Comparison of ENCODE assay signal across 8 mouse cellular contexts in genomic region chr5:32785313-32785915, GRCm38 (mm10). TPM values are rescaled to one million over a fixed set of nuclear protein-coding genes. Genes with fewer than 3 reads are reported as not detected.
DNase-seq lines count a peak whose midpoint lies in the region; ATAC-seq and TF ChIP-seq lines count a peak whose summit lies in the region.

TSS of gene Pisd (minus strand) at chr5:32785646.

- peak; percentile 100 for ATAC-seq in forebrain, embryonic 12.5 days (ENCODE audit: low FRiP score)
- peak; percentile 99 for ATAC-seq in heart, postnatal 0 days (ENCODE audit: insufficient read depth, low read depth)
- peak; percentile 100 for ATAC-seq in liver, embryonic 16.5 days (ENCODE audit: low read depth)
- ATAC-seq in neural tube, embryonic 13.5 days (ENCODE audit: low read depth): peak; percentile 100

- H3K9me3 ChIP-seq in E14TG2a.4 (ENCODE audit: low read length): no peaks in the 10 kb centered on the region
- H3K9me3 ChIP-seq in forebrain, embryonic 12.5 days: no peaks in the 10 kb centered on the region
- H3K9me3 ChIP-seq in heart, postnatal 0 days (replicated peaks; ENCODE audit: control insufficient read depth, low read length): no peaks in the 10 kb centered on the region
- H3K9me3 ChIP-seq in liver, embryonic 16.5 days (replicated peaks; ENCODE audit: control insufficient read depth, low read length): no peaks in the 10 kb centered on the region
- H3K9me3 ChIP-seq in neural tube, embryonic 13.5 days: no peaks in the 10 kb centered on the region

- H3K27me3 ChIP-seq in E14TG2a.4 (ENCODE audit: insufficient read depth, low read length): no peaks in the 10 kb centered on the region
- no peaks in the 10 kb centered on the region for H3K27me3 ChIP-seq in forebrain, embryonic 12.5 days
- no peaks in the 10 kb centered on the region for H3K27me3 ChIP-seq in heart, postnatal 0 days (ENCODE audit: control insufficient read depth, insufficient read depth, low read length)
- H3K27me3 ChIP-seq in liver, embryonic 16.5 days (ENCODE audit: control insufficient read depth, insufficient read depth, low read depth, low read length): no peaks in the 10 kb centered on the region
- H3K27me3 ChIP-seq in neural tube, embryonic 13.5 days: no peaks in the 10 kb centered on the region
- no peaks in the 10 kb centered on the region for H3K27me3 ChIP-seq in testis, adult 2 months (ENCODE audit: control insufficient read depth, insufficient read depth, low read length)

- peaks cover 60% of the 10 kb centered on the region for H3K36me3 ChIP-seq in E14TG2a.4 (ENCODE audit: insufficient read depth, low read length)
- H3K36me3 ChIP-seq in forebrain, embryonic 12.5 days (replicated peaks): peaks cover 13% of the 10 kb centered on the region
- H3K36me3 ChIP-seq in heart, postnatal 0 days (replicated peaks; ENCODE audit: control insufficient read depth, insufficient read depth, low read length): peaks cover 6% of the 10 kb centered on the region; the same call in 1 of the 2 replicates
- H3K36me3 ChIP-seq in liver, embryonic 16.5 days (ENCODE audit: control insufficient read depth, insufficient read depth): no peaks in the 10 kb centered on the region; the same call in 1 of the 2 replicates
- peaks cover 18% of the 10 kb centered on the region for H3K36me3 ChIP-seq in neural tube, embryonic 13.5 days
- no peaks in the 10 kb centered on the region for H3K36me3 ChIP-seq in testis, adult 2 months (ENCODE audit: control insufficient read depth, insufficient read depth, low read length)

- DNase-seq in c-Kit-positive CD71-positive TER-119-positive erythroid progenitor cells, embryonic 14.5 days (ENCODE audit: low spot score): peak; percentile 90
- DNase-seq in heart, postnatal 0 days (ENCODE audit: low spot score): peak; percentile 94
- peak; percentile 96 to 97 for DNase-seq in kidney, postnatal 4 days

- WGBS in forebrain, embryonic 12.5 days: under 1% methylated on average over 52 of the region's 52 CpGs
- WGBS in heart, postnatal 0 days: 2% methylated on average over 52 of the region's 52 CpGs
- under 1% methylated on average over 52 of the region's 52 CpGs for WGBS in liver, embryonic 16.5 days (ENCODE audit: insufficient replicate concordance)
- under 1% methylated on average over 52 of the region's 52 CpGs for WGBS in neural tube, embryonic 13.5 days

- peak within 1 kb of the TSS; percentile 91 for H3K4me3 ChIP-seq in E14TG2a.4 (replicated peaks; ENCODE audit: low read length)
- peak within 1 kb of the TSS; percentile 84 for H3K4me3 ChIP-seq in forebrain, embryonic 12.5 days (replicated peaks)
- peak within 1 kb of the TSS; percentile 92 for H3K4me3 ChIP-seq in heart, postnatal 0 days (ENCODE audit: low read depth, low read length)
- peak within 1 kb of the TSS; percentile 75 for H3K4me3 ChIP-seq in liver, embryonic 16.5 days (ENCODE audit: low read depth, low read length)
- H3K4me3 ChIP-seq in neural tube, embryonic 13.5 days: peak within 1 kb of the TSS; percentile 92
- peak within 1 kb of the TSS; percentile 92 for H3K4me3 ChIP-seq in testis, adult 2 months (ENCODE audit: control insufficient read depth, low read depth, low read length)

- peaks cover 14% of the 10 kb centered on the region for H3K4me1 ChIP-seq in E14TG2a.4 (replicated peaks; ENCODE audit: low read depth, low read length)
- H3K4me1 ChIP-seq in forebrain, embryonic 12.5 days: peaks cover 6% of the 10 kb centered on the region
- peaks cover 4% of the 10 kb centered on the region; the same call in 1 of the 2 replicates for H3K4me1 ChIP-seq in heart, postnatal 0 days (ENCODE audit: control insufficient read depth, insufficient read depth)
- peaks cover 17% of the 10 kb centered on the region for H3K4me1 ChIP-seq in liver, embryonic 16.5 days (ENCODE audit: control insufficient read depth, low read depth, low read length)
- H3K4me1 ChIP-seq in neural tube, embryonic 13.5 days (replicated peaks): peaks cover 17% of the 10 kb centered on the region
- peaks cover 2% of the 10 kb centered on the region; the same call in 1 of the 2 replicates for H3K4me1 ChIP-seq in testis, adult 2 months (ENCODE audit: control insufficient read depth, insufficient read depth, low read length)

- H3K27ac ChIP-seq in forebrain, embryonic 12.5 days: peak within 1 kb of the TSS; percentile 84
- H3K27ac ChIP-seq in heart, postnatal 0 days (ENCODE audit: low read depth): peak within 1 kb of the TSS; percentile 30; the same call in 1 of the 2 replicates
- peak within 1 kb of the TSS; percentile 53 for H3K27ac ChIP-seq in liver, embryonic 16.5 days (ENCODE audit: low read length)
- peak within 1 kb of the TSS; percentile 84 for H3K27ac ChIP-seq in neural tube, embryonic 13.5 days (replicated peaks)
- H3K27ac ChIP-seq in testis, adult 2 months (ENCODE audit: control insufficient read depth, insufficient read depth, low read depth, low read length): peak within 1 kb of the TSS; percentile 76

- H3K9ac ChIP-seq in forebrain, embryonic 12.5 days: peak within 1 kb of the TSS; percentile 75
- H3K9ac ChIP-seq in heart, postnatal 0 days (replicated peaks; ENCODE audit: low read depth, low read length): peak within 1 kb of the TSS; percentile 80
- peak within 1 kb of the TSS; percentile 59 for H3K9ac ChIP-seq in liver, embryonic 16.5 days (ENCODE audit: low read depth, low read length)
- H3K9ac ChIP-seq in neural tube, embryonic 13.5 days: peak within 1 kb of the TSS; percentile 77

- no peak for TF ChIP-seq CTCF in E14TG2a.4 (conservative IDR thresholded peaks at IDR 0.05; ENCODE audit: low read length)
- peak; percentile 29 for TF ChIP-seq CTCF in heart, postnatal 0 days (IDR thresholded peaks at IDR 0.05; ENCODE audit: low read depth)
- peak; percentile 12; the same call in 1 of the 2 replicates for TF ChIP-seq CTCF in testis, adult 2 months (IDR thresholded peaks at IDR 0.05; ENCODE audit: control insufficient read depth, insufficient read depth, insufficient replicate concordance, low read depth, low read length)

- peak; percentile 89 for TF ChIP-seq POLR2A in testis, adult 2 months (IDR thresholded peaks at IDR 0.05; ENCODE audit: control insufficient read depth, low read depth, low read length)

- no peak for TF ChIP-seq EP300 in heart, postnatal 0 days (IDR thresholded peaks at IDR 0.05; ENCODE audit: low read depth)

- peak within 1 kb of the TSS; percentile 64 for H3K4me2 ChIP-seq in forebrain, embryonic 12.5 days
- H3K4me2 ChIP-seq in heart, postnatal 0 days (ENCODE audit: low read depth, low read length): peak within 1 kb of the TSS; percentile 90
- H3K4me2 ChIP-seq in liver, embryonic 16.5 days (ENCODE audit: low read depth, low read length): peak within 1 kb of the TSS; percentile 97
- H3K4me2 ChIP-seq in neural tube, embryonic 13.5 days: peak within 1 kb of the TSS; percentile 64

RNA-seq across cellular contexts. Expression of gene Pisd, which starts in this region (rescaled TPM):
- 70.6 and 70.7 TPM in 2 replicates for polyA plus RNA-seq in forebrain, embryonic 12.5 days (2016; fragmentation: Nextera tagmentation; extraction: Ambion mirVana)
- 63.9 and 66.6 TPM in 2 replicates for total RNA-seq in heart, postnatal 0 days (2014; rRNA removed; ENCODE audit: low replicate concordance)
- 41.0 and 44.2 TPM in 2 replicates for polyA plus RNA-seq in heart, postnatal 0 days (2015; fragmentation: Nextera tagmentation; extraction: Ambion mirVana)
- 33.4 and 34.5 TPM in 2 replicates for polyA plus RNA-seq in liver, embryonic 16.5 days (2015; fragmentation: Nextera tagmentation; extraction: Ambion mirVana)
- 82.2 and 82.6 TPM in 2 replicates for polyA plus RNA-seq in neural tube, embryonic 13.5 days (2015; fragmentation: Nextera tagmentation; extraction: Ambion mirVana)
- polyA plus RNA-seq in testis, adult 2 months (2012; rRNA removed): 26.4 and 28.7 TPM in 2 replicates

Comparison
In these comparisons a context has a peak if more than half of its experiments do, and no peak if none do; other contexts are left out.
1. Peak in every context shown above with its lines: DNase-seq, ATAC-seq, H3K4me3 ChIP-seq and H3K27ac ChIP-seq.
2. H3K27ac ChIP-seq: peak in every context shown above with its lines; median percentile 84 in forebrain, embryonic 12.5 days; 84 in neural tube, embryonic 13.5 days; 76 in testis, adult 2 months; 53 in liver, embryonic 16.5 days; 30 in heart, postnatal 0 days.